Mouse (Mus musculus) gastrocnemius, postnatal 14 days (tissue): ENCODE measurements around the gene Ccser1. TPM values are rescaled to one million over a fixed set of nuclear protein-coding genes. Genes with fewer than 3 reads are reported as not detected.
"Not testable (repeated sequence)": the region's sequence is repeated elsewhere in the genome, so short reads cannot be mapped to it uniquely, and the experiment has no call there.

Source experiments
- DNase-seq: peaks from one replicate; pipeline ENCODE4 v3.0.0; 2021; ENCODE audit warnings: mixed read lengths
- intact Hi-C: fragments of 180-260 bp; cut with DNase I; formaldehyde crosslinking; loops from one replicate; pipeline ENCODE4 v1.15.1; 2025; ENCODE audit warnings: low total_unique reads
- total RNA-seq, 2 experiments: library from RNA; stranded (reverse); gene quantifications; 2 replicates each; pipeline ENCODE4 v1.2.3; 2021

Gene Ccser1
- total RNA-seq, 2 experiments from 2014 or later: 2.0 to 4.0 TPM

GRCm38 (mm10) chr6:61876302-61876701 is 696.2 kb downstream of the Ccser1 start:
- no peak for DNase-seq
- intact Hi-C loops: no loop called here

GRCm38 (mm10) chr6:61898238-61898637 is 718.1 kb downstream of the Ccser1 start:
- intact Hi-C loops: no loop called here
- no peak for DNase-seq

- peak; percentile 3 for DNase-seq
- intact Hi-C loops: no loop called here
Measured at GRCm38 (mm10) chr6:61902715-61903114, 722.6 kb downstream of the Ccser1 start.

GRCm38 (mm10) chr6:61912896-61913295 is 732.8 kb downstream of the Ccser1 start:
- intact Hi-C loops: no loop called here
- no peak for DNase-seq

- intact Hi-C loops: no loop called here
Measured at GRCm38 (mm10) chr6:61931622-61932021, 751.5 kb downstream of the Ccser1 start.

GRCm38 (mm10) chr6:61936656-61937055 is 756.5 kb downstream of the Ccser1 start:
- DNase-seq: no peak
- intact Hi-C loops: no loop called here

More at GRCm38 (mm10) chr6:61931622-61932021, 751.5 kb downstream of the Ccser1 start:
- DNase-seq: no peak

- intact Hi-C loops: no loop called here
- no peak for DNase-seq
Measured at GRCm38 (mm10) chr6:61939236-61939635, 759.1 kb downstream of the Ccser1 start.

GRCm38 (mm10) chr6:61953703-61954102 is 773.6 kb downstream of the Ccser1 start:
- DNase-seq: no peak
- intact Hi-C loops: no loop called here

GRCm38 (mm10) chr6:61976878-61977277 is 796.8 kb downstream of the Ccser1 start:
- intact Hi-C loops: no loop called here
- DNase-seq: no peak

GRCm38 (mm10) chr6:61978379-61978778 is 798.3 kb downstream of the Ccser1 start:
- intact Hi-C loops: no loop called here
- no peak for DNase-seq

- intact Hi-C loops: no loop called here
- DNase-seq: no peak
Measured at GRCm38 (mm10) chr6:62014374-62014773, 834.2 kb downstream of the Ccser1 start.

GRCm38 (mm10) chr6:62044454-62044853 is 864.3 kb downstream of the Ccser1 start:
- no peak for DNase-seq
- intact Hi-C loops: no loop called here

GRCm38 (mm10) chr6:62045042-62045441 is 864.9 kb downstream of the Ccser1 start:
- DNase-seq, intact Hi-C loops: not testable (repeated sequence)

GRCm38 (mm10) chr6:62055276-62055675 is 875.2 kb downstream of the Ccser1 start:
- DNase-seq: no peak
- intact Hi-C loops: no loop called here

- intact Hi-C loops: no loop called here
Measured at GRCm38 (mm10) chr6:62066363-62067023, 886.4 kb downstream of the Ccser1 start.

GRCm38 (mm10) chr6:62067024-62067380 is 886.9 kb downstream of the Ccser1 start:
- no peak for DNase-seq
- intact Hi-C loops: no loop called here

More at GRCm38 (mm10) chr6:62066363-62067023, 886.4 kb downstream of the Ccser1 start:
- no peak for DNase-seq

GRCm38 (mm10) chr6:62105464-62105863 is 925.3 kb downstream of the Ccser1 start:
- no peak for DNase-seq
- intact Hi-C loops: no loop called here

- intact Hi-C loops: no loop called here
- DNase-seq: no peak
Measured at GRCm38 (mm10) chr6:62132531-62132930, 952.4 kb downstream of the Ccser1 start.

- intact Hi-C loops: no loop called here
- DNase-seq: no peak
Measured at GRCm38 (mm10) chr6:62160320-62160719, 980.2 kb downstream of the Ccser1 start.

GRCm38 (mm10) chr6:62162596-62162995 is 982.5 kb downstream of the Ccser1 start:
- no peak for DNase-seq
- intact Hi-C loops: no loop called here

- intact Hi-C loops: no loop called here
- DNase-seq: no peak
Measured at GRCm38 (mm10) chr6:62163826-62164225, 983.7 kb downstream of the Ccser1 start.
